Mouse (Mus musculus): ENCODE data around the gene Mctp2. TPM values are rescaled to one million over a fixed set of nuclear protein-coding genes. Genes with fewer than 3 reads are reported as not detected.
A peak's percentile ranks its signal among the peaks of the same experiment; 100 is the strongest.

Mctp2 gene
- total and polyA plus RNA-seq, 2 experiments from 2014 or later, result 0.35 to 1.1 TPM

- no peak for TF ChIP-seq CTCF (IDR thresholded peaks at IDR 0.05; ENCODE audit: low read depth)
- Histone ChIP-seq H3K9me3 (ENCODE audit: low read length) (no peaks in the 10 kb centered on the region), H3K9ac (replicated peaks; ENCODE audit: low read length) (no peak overlapping the region), H3K4me3 (ENCODE audit: low read length) (no peak overlapping the region), H3K4me1 (ENCODE audit: insufficient read depth, low read length) (no peaks in the 10 kb centered on the region), H3K27me3 (ENCODE audit: insufficient read depth, low read length) (no peaks in the 10 kb centered on the region), H3K36me3 (ENCODE audit: insufficient read depth, low read length) (no peaks in the 10 kb centered on the region), H3K27ac (no peak overlapping the region), H3K4me2 (ENCODE audit: low read depth, low read length) (no peak overlapping the region)
- ATAC-seq, result no peak
- WGBS, result 73% methylated on average over 1 of the region's 1 CpGs
- DNase-seq (ENCODE audit: low spot score), result no peak
These were observed 110.7 kb downstream of the Mctp2 start for GRCm38 (mm10) chr7:72195709-72196108.

- no peak overlapping the region for H3K9ac ChIP-seq (replicated peaks; ENCODE audit: low read length)
- TF ChIP-seq CTCF (IDR thresholded peaks at IDR 0.05; ENCODE audit: low read depth), result peak; percentile 41
- no peaks in the 10 kb centered on the region for H3K9me3 ChIP-seq (ENCODE audit: low read length)
- 66% methylated on average over 1 of the region's 1 CpGs for WGBS
- no peak for ATAC-seq
- H3K4me3 ChIP-seq (ENCODE audit: low read length), result no peak overlapping the region
- no peak for DNase-seq (ENCODE audit: low spot score)
- H3K27me3 ChIP-seq (ENCODE audit: insufficient read depth, low read length), result no peaks in the 10 kb centered on the region
- H3K36me3 ChIP-seq (ENCODE audit: insufficient read depth, low read length), result no peaks in the 10 kb centered on the region
- no peak overlapping the region for H3K27ac ChIP-seq
- H3K4me2 ChIP-seq (ENCODE audit: low read depth, low read length), result no peak overlapping the region
- H3K4me1 ChIP-seq (ENCODE audit: insufficient read depth, low read length), result no peaks in the 10 kb centered on the region
These were observed 113.1 kb downstream of the Mctp2 start for GRCm38 (mm10) chr7:72193304-72193703.

GRCm38 (mm10) chr7:72181651-72182050, 124.8 kb downstream of the Mctp2 start:
- Histone ChIP-seq H3K4me3 (ENCODE audit: low read length) (no peak overlapping the region), H3K9me3 (ENCODE audit: low read length) (no peaks in the 10 kb centered on the region), H3K27me3 (ENCODE audit: insufficient read depth, low read length) (no peaks in the 10 kb centered on the region), H3K27ac (no peak overlapping the region), H3K4me2 (ENCODE audit: low read depth, low read length) (no peak overlapping the region), H3K9ac (replicated peaks; ENCODE audit: low read length) (no peak overlapping the region), H3K4me1 (ENCODE audit: insufficient read depth, low read length) (no peaks in the 10 kb centered on the region), H3K36me3 (ENCODE audit: insufficient read depth, low read length) (no peaks in the 10 kb centered on the region)
- DNase-seq (ENCODE audit: low spot score) (no peak), ATAC-seq (no peak)
- no peak for TF ChIP-seq CTCF (IDR thresholded peaks at IDR 0.05; ENCODE audit: low read depth)
- WGBS, result 76% methylated on average over 5 of the region's 5 CpGs

DNA sequence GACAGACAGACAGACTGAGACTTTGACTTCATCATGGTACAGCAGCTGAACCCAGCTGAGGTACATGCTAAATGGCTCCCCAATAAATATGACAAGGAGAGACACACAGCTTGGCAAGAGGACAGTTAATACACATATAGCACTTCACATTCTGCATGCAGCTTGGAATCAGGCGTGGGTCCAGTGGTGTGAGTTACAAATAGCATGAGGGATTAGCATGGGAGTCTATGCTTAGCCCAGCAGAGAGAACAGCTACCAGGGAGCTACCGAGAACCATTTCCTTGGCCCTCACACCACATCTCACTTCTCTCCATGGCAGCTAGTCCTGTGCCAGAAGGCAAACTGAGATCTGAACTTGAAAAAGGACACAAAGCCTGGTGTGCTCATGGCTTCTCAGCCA, 137.1 kb downstream of the Mctp2 start:
- Histone ChIP-seq H3K27ac (no peak overlapping the region), H3K9ac (replicated peaks; ENCODE audit: low read length) (no peak overlapping the region), H3K4me2 (ENCODE audit: low read depth, low read length) (no peak overlapping the region), H3K27me3 (ENCODE audit: insufficient read depth, low read length) (no peaks in the 10 kb centered on the region), H3K4me1 (ENCODE audit: insufficient read depth, low read length) (no peaks in the 10 kb centered on the region), H3K9me3 (ENCODE audit: low read length) (no peaks in the 10 kb centered on the region), H3K4me3 (ENCODE audit: low read length) (no peak overlapping the region), H3K36me3 (ENCODE audit: insufficient read depth, low read length) (no peaks in the 10 kb centered on the region)
- ATAC-seq (no peak), DNase-seq (ENCODE audit: low spot score) (no peak)
- 61% methylated on average over 2 of the region's 2 CpGs for WGBS
- no peak for TF ChIP-seq CTCF (IDR thresholded peaks at IDR 0.05; ENCODE audit: low read depth)

GRCm38 (mm10) chr7:72165726-72166701, 140.4 kb downstream of the Mctp2 start:
- no peak overlapping the region for H3K4me3 ChIP-seq (ENCODE audit: low read length)
- no peaks in the 10 kb centered on the region for H3K4me1 ChIP-seq (ENCODE audit: insufficient read depth, low read length)
- H3K36me3 ChIP-seq (ENCODE audit: insufficient read depth, low read length), result no peaks in the 10 kb centered on the region
- DNase-seq (ENCODE audit: low spot score), result no peak
- 88% methylated on average over 13 of the region's 13 CpGs for WGBS
- no peak for ATAC-seq
- no peak for TF ChIP-seq CTCF (IDR thresholded peaks at IDR 0.05; ENCODE audit: low read depth)
- H3K4me2 ChIP-seq (ENCODE audit: low read depth, low read length), result no peak overlapping the region
- no peak overlapping the region for H3K27ac ChIP-seq
- no peak overlapping the region for H3K9ac ChIP-seq (replicated peaks; ENCODE audit: low read length)
- H3K27me3 ChIP-seq (ENCODE audit: insufficient read depth, low read length), result no peaks in the 10 kb centered on the region
- H3K9me3 ChIP-seq (ENCODE audit: low read length), result no peaks in the 10 kb centered on the region

- Histone ChIP-seq H3K4me3 (ENCODE audit: low read length) (no peak overlapping the region), H3K9ac (replicated peaks; ENCODE audit: low read length) (no peak overlapping the region), H3K36me3 (ENCODE audit: insufficient read depth, low read length) (no peaks in the 10 kb centered on the region), H3K4me1 (ENCODE audit: insufficient read depth, low read length) (no peaks in the 10 kb centered on the region), H3K27ac (no peak overlapping the region), H3K4me2 (ENCODE audit: low read depth, low read length) (no peak overlapping the region), H3K9me3 (ENCODE audit: low read length) (no peaks in the 10 kb centered on the region), H3K27me3 (ENCODE audit: insufficient read depth, low read length) (no peaks in the 10 kb centered on the region)
- TF ChIP-seq CTCF (IDR thresholded peaks at IDR 0.05; ENCODE audit: low read depth), result no peak
- no peak for ATAC-seq
- no peak for DNase-seq (ENCODE audit: low spot score)
- WGBS, result 19% methylated on average over 1 of the region's 1 CpGs
These were observed 144.2 kb downstream of the Mctp2 start for GRCm38 (mm10) chr7:72162256-72162655.

GRCm38 (mm10) chr7:72159513-72160063, 146.8 kb downstream of the Mctp2 start:
- Histone ChIP-seq H3K9ac (replicated peaks; ENCODE audit: low read length) (no peak overlapping the region), H3K27me3 (ENCODE audit: insufficient read depth, low read length) (no peaks in the 10 kb centered on the region), H3K4me2 (ENCODE audit: low read depth, low read length) (no peak overlapping the region), H3K9me3 (ENCODE audit: low read length) (no peaks in the 10 kb centered on the region), H3K36me3 (ENCODE audit: insufficient read depth, low read length) (no peaks in the 10 kb centered on the region), H3K4me1 (ENCODE audit: insufficient read depth, low read length) (no peaks in the 10 kb centered on the region), H3K4me3 (ENCODE audit: low read length) (no peak overlapping the region), H3K27ac (no peak overlapping the region)
- TF ChIP-seq CTCF (IDR thresholded peaks at IDR 0.05; ENCODE audit: low read depth), result no peak
- no peak for DNase-seq (ENCODE audit: low spot score)
- 68% methylated on average over 4 of the region's 4 CpGs for WGBS
- ATAC-seq, result no peak
